8 mouse cellular contexts compared by ENCODE assay signal in the genomic region with DNA sequence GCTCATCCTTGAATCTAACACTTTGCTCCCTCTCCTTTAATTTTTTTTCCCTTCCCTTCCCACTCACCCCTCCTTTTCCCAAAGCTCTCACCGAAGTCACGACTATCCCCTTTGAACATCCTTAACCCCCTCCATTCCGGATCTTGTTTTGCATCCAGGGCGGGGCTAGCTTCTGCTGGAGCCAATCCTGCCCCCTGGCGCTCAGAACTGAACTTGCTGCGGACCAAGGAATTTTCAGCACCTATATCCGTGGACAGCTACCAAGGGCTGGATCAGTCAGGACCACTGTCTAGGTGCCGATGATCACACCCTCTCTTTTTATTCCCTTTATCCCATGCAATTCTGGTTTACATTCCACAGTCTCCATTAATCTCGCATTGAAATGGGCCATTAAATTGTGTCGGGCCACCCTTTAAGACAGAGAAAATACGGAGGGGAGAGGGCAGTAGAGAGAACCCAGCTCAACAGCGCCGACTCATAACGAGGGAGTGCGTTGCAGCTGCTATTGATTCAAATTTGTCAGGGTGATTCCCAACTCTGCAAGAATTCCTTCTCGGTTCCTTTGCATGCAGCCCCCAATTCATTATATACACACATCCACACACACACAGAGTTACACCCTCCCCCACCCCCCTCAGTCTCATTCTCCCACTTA.
DNase-seq lines count a peak whose midpoint lies in the region; ATAC-seq and TF ChIP-seq lines count a peak whose summit lies in the region.

No protein-coding gene starts in this region.

- 1% methylated on average over 16 of the region's 16 CpGs for whole genome bisulfite sequencing in forebrain, embryonic 16.5 days
- WGBS in liver, embryonic 13.5 days (ENCODE audit: insufficient replicate concordance): 4% methylated on average over 16 of the region's 16 CpGs
- WGBS in neural tube, embryonic 13.5 days: under 1% methylated on average over 16 of the region's 16 CpGs

- ATAC-seq in cerebellum, adult (ENCODE audit: insufficient number of reproducible peaks, low FRiP score, low TSS enrichment): peak; percentile 38
- peak; percentile 8; the same call in 1 of the 2 replicates for ATAC-seq in forebrain, embryonic 16.5 days
- no peak for ATAC-seq in liver, embryonic 13.5 days (ENCODE audit: low read depth)
- ATAC-seq in neural tube, embryonic 13.5 days (ENCODE audit: low read depth): peak; percentile 42

- H3K9ac ChIP-seq in ES-Bruce4 (ENCODE audit: low read depth, poor library complexity, severe bottlenecking): no peak overlapping the region
- H3K9ac ChIP-seq in forebrain, embryonic 16.5 days (replicated peaks; ENCODE audit: low read depth, low read length): peak overlapping the region; percentile 76
- no peak overlapping the region for H3K9ac ChIP-seq in liver, embryonic 13.5 days
- peak overlapping the region; percentile 77 for H3K9ac ChIP-seq in neural tube, embryonic 13.5 days

- TF ChIP-seq CTCF in ES-Bruce4 (IDR thresholded peaks at IDR 0.05; ENCODE audit: low read depth, low read length): peak; percentile 85

- H3K36me3 ChIP-seq in ES-Bruce4 (ENCODE audit: control insufficient read depth, insufficient read depth, low read length, poor library complexity, severe bottlenecking): no peaks in the 10 kb centered on the region
- no peaks in the 10 kb centered on the region for H3K36me3 ChIP-seq in forebrain, embryonic 16.5 days (ENCODE audit: control insufficient read depth, insufficient read depth)
- H3K36me3 ChIP-seq in liver, embryonic 13.5 days: no peaks in the 10 kb centered on the region
- H3K36me3 ChIP-seq in neural tube, embryonic 13.5 days: no peaks in the 10 kb centered on the region

- no peaks in the 10 kb centered on the region for H3K4me1 ChIP-seq in ES-Bruce4 (ENCODE audit: control insufficient read depth, insufficient read depth, low read length)
- peaks cover 57% of the 10 kb centered on the region for H3K4me1 ChIP-seq in forebrain, embryonic 16.5 days (replicated peaks; ENCODE audit: control insufficient read depth, insufficient read depth, low read length)
- peaks cover 9% of the 10 kb centered on the region; the same call in 1 of the 2 replicates for H3K4me1 ChIP-seq in liver, embryonic 13.5 days (replicated peaks)
- peaks cover 61% of the 10 kb centered on the region for H3K4me1 ChIP-seq in neural tube, embryonic 13.5 days (replicated peaks)

- no peak overlapping the region for H3K27ac ChIP-seq in ES-Bruce4 (ENCODE audit: insufficient read depth, low read length)
- peak overlapping the region; percentile 94; the same call in 1 of the 2 replicates for H3K27ac ChIP-seq in forebrain, embryonic 16.5 days (ENCODE audit: low read length)
- no peak overlapping the region for H3K27ac ChIP-seq in liver, embryonic 13.5 days
- peak overlapping the region; percentile 96 for H3K27ac ChIP-seq in neural tube, embryonic 13.5 days (replicated peaks)

- H3K27me3 ChIP-seq in ES-Bruce4 (ENCODE audit: control insufficient read depth, insufficient read depth, low read length, poor library complexity, severe bottlenecking): peaks cover 26% of the 10 kb centered on the region
- peaks cover 37% of the 10 kb centered on the region for H3K27me3 ChIP-seq in forebrain, embryonic 16.5 days (replicated peaks; ENCODE audit: control insufficient read depth, insufficient read depth, low read length)
- H3K27me3 ChIP-seq in liver, embryonic 13.5 days: peaks cover 92% of the 10 kb centered on the region
- H3K27me3 ChIP-seq in neural tube, embryonic 13.5 days: peaks cover 81% of the 10 kb centered on the region

- TF ChIP-seq EP300 in ES-Bruce4 (IDR thresholded peaks at IDR 0.05; ENCODE audit: insufficient read depth, low read depth, low read length): 0 out of 2 replicates have a peak, but pooled peaks have one; percentile 32

- H3K4me3 ChIP-seq in ES-Bruce4 (ENCODE audit: low read depth, low read length): no peak overlapping the region
- peak overlapping the region; percentile 64 for H3K4me3 ChIP-seq in forebrain, embryonic 16.5 days (replicated peaks; ENCODE audit: low read length)
- no peak overlapping the region for H3K4me3 ChIP-seq in liver, embryonic 13.5 days (replicated peaks)
- peak overlapping the region; percentile 48 for H3K4me3 ChIP-seq in neural tube, embryonic 13.5 days

- no peak for TF ChIP-seq POLR2A in ES-Bruce4 (IDR thresholded peaks at IDR 0.05; ENCODE audit: insufficient read depth, low read length)

- H3K9me3 ChIP-seq in ES-Bruce4 (replicated peaks; ENCODE audit: control insufficient read depth, insufficient read depth, low read length, poor library complexity, severe bottlenecking): no peaks in the 10 kb centered on the region
- no peaks in the 10 kb centered on the region for H3K9me3 ChIP-seq in forebrain, embryonic 16.5 days (ENCODE audit: control insufficient read depth, low read length)
- no peaks in the 10 kb centered on the region for H3K9me3 ChIP-seq in liver, embryonic 13.5 days (replicated peaks)
- H3K9me3 ChIP-seq in neural tube, embryonic 13.5 days: no peaks in the 10 kb centered on the region

- peak; percentile 72 to 88 for DNase-seq in heart, postnatal 14 days
- DNase-seq in kidney, postnatal 36 days: peak; percentile 78 to 87
- peak; percentile 47 for DNase-seq in liver, embryonic 13.5 days
- peak; percentile 69 for DNase-seq in testis, postnatal 14 days (ENCODE audit: low spot score)

- H3K4me2 ChIP-seq in forebrain, embryonic 16.5 days (ENCODE audit: low read length): peak overlapping the region; percentile 82
- no peak overlapping the region for H3K4me2 ChIP-seq in liver, embryonic 13.5 days
- peak overlapping the region; percentile 69 for H3K4me2 ChIP-seq in neural tube, embryonic 13.5 days

- intact Hi-C loops in heart, postnatal 14 days (cut with DNase I): loop anchor here (1.0 to 2.0 kb wide), 2 partner anchors 191 to 213 kb away; no protein-coding TSS in a partner anchor

Comparison
In these comparisons a context has a peak if more than half of its experiments do, and no peak if none do; other contexts are left out.
1. H3K27ac ChIP-seq: peak in forebrain, embryonic 16.5 days (single experiment) and neural tube, embryonic 13.5 days (single experiment); none in ES-Bruce4 (single experiment) and liver, embryonic 13.5 days (single experiment).
2. H3K4me3 ChIP-seq: peak in forebrain, embryonic 16.5 days (single experiment) and neural tube, embryonic 13.5 days (single experiment); none in ES-Bruce4 (single experiment) and liver, embryonic 13.5 days (single experiment).
3. H3K9ac ChIP-seq: peak in forebrain, embryonic 16.5 days (single experiment) and neural tube, embryonic 13.5 days (single experiment); none in ES-Bruce4 (single experiment) and liver, embryonic 13.5 days (single experiment).
4. Peak in every context shown above with its lines, with median percentiles within 50 percentile points of each other: DNase-seq.